Mouse (Mus musculus): ENCODE measurements around the gene Laptm5.

- no peak for TF ChIP-seq EP300 (IDR thresholded peaks at IDR 0.05; ENCODE audit: low read depth)
- TF ChIP-seq CTCF (IDR thresholded peaks at IDR 0.05; ENCODE audit: low read depth): no peak
Measured at GRCm38 (mm10) chr4:130874601-130875000, 38.3 kb upstream of the Laptm5 start.

Measured in heart, postnatal 0 days (tissue).